ENCODE assay signal across 17 mouse cellular contexts in genomic region chr11:36428947-36429346, GRCm38 (mm10).
A peak's percentile ranks its signal among the peaks of the same experiment; 100 is the strongest.
DNase-seq lines count a peak whose midpoint lies in the region; ATAC-seq and TF ChIP-seq lines count a peak whose summit lies in the region.
"Had no signal": no experiment of that assay in that cellular context is flagged by ENCODE, and none has a peak within 500 bp of the region (broad histone marks: within the 10 kb centered on the region; RNA-seq: fewer than 3 reads in every experiment).

No protein-coding gene starts in this region.

- intact Hi-C loops in left cerebral cortex, postnatal 4 days (cut with DNase I) = no loop called here
- intact Hi-C loops in left cerebral cortex, postnatal 25 days (cut with DNase I) = no loop called here

- peaks cover 10% of the 10 kb centered on the region for H3K4me1 ChIP-seq in forebrain, embryonic 15.5 days
- peaks cover 24% of the 10 kb centered on the region for H3K4me1 ChIP-seq in forebrain, embryonic 10.5 days

- no peak overlapping the region for H3K4me2 ChIP-seq in forebrain, embryonic 15.5 days (replicated peaks)
- H3K4me2 ChIP-seq: embryonic facial prominence, embryonic 12.5 days; heart, embryonic 12.5 days had no signal

- no peak for TF ChIP-seq POLR2A in brain, embryonic 14.5 days (IDR thresholded peaks at IDR 0.05; ENCODE audit: borderline replicate concordance, extremely low read depth, insufficient read depth, insufficient read length, poor library complexity, severe bottlenecking)

- no peaks in the 10 kb centered on the region for H3K36me3 ChIP-seq in forebrain, embryonic 15.5 days
- no peaks in the 10 kb centered on the region for H3K36me3 ChIP-seq in forebrain, embryonic 10.5 days (replicated peaks)
- H3K36me3 ChIP-seq: embryonic facial prominence, embryonic 12.5 days; heart, embryonic 12.5 days had no signal

- no peak for TF ChIP-seq CTCF in brain, embryonic 14.5 days (IDR thresholded peaks at IDR 0.05; ENCODE audit: borderline replicate concordance, extremely low read depth, insufficient read depth, insufficient read length)

- ATAC-seq in forebrain, embryonic 15.5 days (replicated peaks) = peak; percentile 49
- ATAC-seq: inflammation-experienced regulatory T-cells, adult 6 months had no signal

- H3K27ac ChIP-seq in forebrain, embryonic 15.5 days (replicated peaks) = no peak overlapping the region
- no peak overlapping the region for H3K27ac ChIP-seq in forebrain, embryonic 10.5 days
- H3K27ac ChIP-seq: embryonic facial prominence, embryonic 12.5 days; liver, embryonic 14.5 days had no signal

- WGBS in forebrain, embryonic 15.5 days = 29% methylated on average over 5 of the region's 5 CpGs
- WGBS in forebrain, embryonic 10.5 days = 89% methylated on average over 5 of the region's 5 CpGs

- H3K27me3 ChIP-seq in forebrain, embryonic 15.5 days = no peaks in the 10 kb centered on the region
- H3K27me3 ChIP-seq in forebrain, embryonic 10.5 days (ENCODE audit: poor library complexity, severe bottlenecking) = peaks cover 18% of the 10 kb centered on the region
- H3K27me3 ChIP-seq: embryonic facial prominence, embryonic 12.5 days had no signal

- H3K9me3 ChIP-seq in forebrain, embryonic 15.5 days = no peaks in the 10 kb centered on the region
- no peaks in the 10 kb centered on the region for H3K9me3 ChIP-seq in forebrain, embryonic 10.5 days
- H3K9me3 ChIP-seq: embryonic facial prominence, embryonic 12.5 days; heart, embryonic 12.5 days had no signal

- DNase-seq in forebrain, embryonic 10.5 days (ENCODE audit: extremely low spot score, low spot score) = no peak
- peak; percentile 55 for DNase-seq in left cerebral cortex, postnatal 4 days
- DNase-seq in left cerebral cortex, postnatal 25 days (ENCODE audit: low spot score in 2 of 2) = no peak
- DNase-seq in brain, embryonic 14.5 days (ENCODE audit: low read depth) = peak; percentile 62
- peak; percentile 17 for DNase-seq in kidney, postnatal 14 days
- no peak for DNase-seq in left cerebral cortex, adult 18-20 months (ENCODE audit: low spot score in 2 of 2)
- no peak for DNase-seq in urinary bladder, postnatal 25 days (ENCODE audit: low spot score)
- DNase-seq: cerebellum, adult 8-10 months; gastrocnemius, postnatal 36 days; lung, postnatal 36 days; thymus, adult 2 months had no signal

- H3K4me3 ChIP-seq in forebrain, embryonic 15.5 days = no peak overlapping the region
- H3K4me3 ChIP-seq in forebrain, embryonic 10.5 days = no peak overlapping the region
- H3K4me3 ChIP-seq: embryonic facial prominence, embryonic 12.5 days; heart, embryonic 12.5 days; myocyte had no signal

- no peak overlapping the region for H3K9ac ChIP-seq in forebrain, embryonic 15.5 days (replicated peaks)
- H3K9ac ChIP-seq: embryonic facial prominence, embryonic 12.5 days; heart, embryonic 12.5 days; liver, embryonic 14.5 days had no signal

Comparison
In these comparisons a context has a peak if more than half of its experiments do, and no peak if none do; other contexts are left out.
1. DNase-seq: peak in left cerebral cortex, postnatal 4 days (single experiment), brain, embryonic 14.5 days (single experiment) and kidney, postnatal 14 days (single experiment); none in forebrain, embryonic 10.5 days (single experiment), left cerebral cortex, postnatal 25 days (0 of 2), left cerebral cortex, adult 18-20 months (0 of 2) and urinary bladder, postnatal 25 days (single experiment).